Mouse (Mus musculus): ENCODE measurements at regions not wholly inside any gene's neighbourhood (a gene's known extent, or its start where the extent isn't known, plus 50 kb on each side); places are given as distances from the start of the nearest gene placed in this dataset.

- no peak for DNase-seq (ENCODE audit: low spot score)
These were observed 243.9 kb downstream of the Sipa1l2 start for GRCm38 (mm10) chr8:125325736-125326135.

DNA sequence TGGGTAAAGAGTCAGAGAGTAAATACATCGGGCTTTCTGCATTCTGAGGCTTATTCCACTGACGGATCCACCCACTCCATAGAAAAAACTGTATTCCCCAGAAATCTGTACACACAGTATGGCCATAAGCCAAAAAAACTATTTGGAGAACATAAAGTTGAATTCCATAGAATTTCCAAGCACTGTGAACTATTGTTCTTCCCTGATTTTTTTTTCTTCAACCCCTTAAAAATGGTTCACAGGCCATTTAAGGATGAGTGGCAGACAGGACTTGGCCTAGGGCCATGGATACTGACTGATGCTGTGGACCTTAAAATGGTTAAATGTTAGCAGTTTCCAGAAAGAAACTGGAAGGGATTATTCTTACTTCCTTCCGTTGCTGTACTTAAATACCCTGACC, 247.0 kb downstream of the Sipa1l2 start:
- DNase-seq (ENCODE audit: low spot score) = no peak

- DNase-seq (ENCODE audit: low spot score) = peak; percentile 21
These were observed 252.0 kb downstream of the Sipa1l2 start for GRCm38 (mm10) chr8:125317584-125317991.

GRCm38 (mm10) chr8:125315736-125316135, 253.9 kb downstream of the Sipa1l2 start:
- no peak for DNase-seq (ENCODE audit: low spot score)

DNA sequence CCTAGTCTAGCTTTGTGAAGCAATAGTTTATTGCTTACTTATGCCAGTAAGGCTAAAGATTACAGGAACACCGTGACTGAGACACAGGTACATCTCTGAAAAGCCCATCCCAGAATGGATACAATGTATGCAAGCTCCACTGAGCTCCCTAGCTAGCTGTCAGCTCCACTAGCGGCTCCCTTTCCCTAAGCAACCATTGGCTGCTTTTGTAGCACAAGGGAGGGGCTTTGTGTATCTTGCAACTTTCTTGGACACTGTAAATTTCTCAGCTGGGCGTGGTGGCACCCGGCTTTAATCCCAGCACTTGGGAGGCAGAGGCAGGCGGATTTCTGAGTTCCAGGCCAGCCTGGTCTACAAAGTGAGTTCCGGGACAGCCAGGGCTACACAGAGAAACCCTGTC, 254.6 kb downstream of the Sipa1l2 start:
- DNase-seq (ENCODE audit: low spot score) = no peak

GRCm38 (mm10) chr8:125314221-125314984, 255.2 kb downstream of the Sipa1l2 start:
- peak; percentile 85 for DNase-seq (ENCODE audit: low spot score)

DNA sequence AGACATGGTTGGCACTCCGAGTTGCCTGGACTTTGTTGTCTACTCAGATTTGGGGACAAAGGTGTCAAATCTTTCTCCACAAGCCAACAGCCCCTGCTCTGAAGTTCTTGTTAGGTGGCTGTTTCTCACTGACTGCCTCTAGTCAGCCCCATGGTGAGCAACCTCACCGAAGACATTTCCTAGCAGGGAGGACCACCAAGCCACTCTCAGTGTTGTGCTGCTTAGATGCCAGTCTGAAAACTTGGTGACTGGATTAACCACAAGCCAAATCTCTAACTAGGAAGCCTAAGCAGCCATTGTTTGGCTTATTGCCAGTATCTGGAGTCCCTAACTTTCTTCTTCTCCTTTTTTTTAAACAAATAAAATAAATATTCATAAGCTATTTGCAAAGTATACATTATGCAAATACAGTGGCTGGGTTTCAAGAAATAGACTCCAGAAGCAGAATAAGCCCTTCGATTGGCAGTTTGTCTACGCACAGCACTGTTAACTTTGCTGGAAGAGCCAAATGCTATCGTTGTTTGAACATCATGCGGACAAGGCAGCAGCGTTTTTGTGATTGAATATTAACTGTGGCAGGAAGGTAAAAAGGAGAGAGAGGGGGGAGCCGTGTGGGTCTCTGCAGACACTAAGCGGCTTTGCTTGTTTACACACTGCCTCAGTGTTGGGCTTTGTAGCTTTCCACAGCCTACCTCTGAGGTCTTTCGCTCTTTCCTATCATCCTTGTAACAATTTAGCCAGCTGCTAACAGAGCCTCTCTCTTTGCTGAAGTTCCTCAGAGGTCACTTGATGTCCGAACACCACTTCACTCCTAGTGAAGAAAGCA, 257.4 kb downstream of the Disc1 start:
- no peak for DNase-seq (ENCODE audit: low spot score)
